ENCODE assay signal across 8 mouse cellular contexts in genomic region chr11:70219873-70220272, GRCm38 (mm10). TPM values are rescaled to one million over a fixed set of nuclear protein-coding genes. Genes with fewer than 3 reads are reported as not detected.
DNase-seq lines count a peak whose midpoint lies in the region; ATAC-seq and TF ChIP-seq lines count a peak whose summit lies in the region.

No protein-coding gene starts in this region.

- TF ChIP-seq EP300 in stomach, postnatal 0 days (optimal IDR thresholded peaks at IDR 0.05), result no peak

- TF ChIP-seq POLR2A in testis, adult 2 months (IDR thresholded peaks at IDR 0.05; ENCODE audit: control insufficient read depth, low read depth, low read length), result no peak

- H3K4me3 ChIP-seq in gastrocnemius, adult 2 months, result peak overlapping the region; percentile 78
- H3K4me3 ChIP-seq in testis, adult 2 months (ENCODE audit: control insufficient read depth, low read depth, low read length), result peak overlapping the region; percentile 82
- peak overlapping the region; percentile 68 for H3K4me3 ChIP-seq in liver, embryonic 11.5 days (ENCODE audit: low read depth, low read length)
- H3K4me3 ChIP-seq in stomach, postnatal 0 days (ENCODE audit: low read depth, low read length), result peak overlapping the region; percentile 48

- H3K4me1 ChIP-seq in testis, adult 2 months (ENCODE audit: control insufficient read depth, insufficient read depth, low read length), result peaks cover 27% of the 10 kb centered on the region
- H3K4me1 ChIP-seq in liver, embryonic 11.5 days (replicated peaks; ENCODE audit: control insufficient read depth, insufficient read depth, low read length), result peaks cover 23% of the 10 kb centered on the region
- no peaks in the 10 kb centered on the region for H3K4me1 ChIP-seq in stomach, postnatal 0 days (replicated peaks; ENCODE audit: control insufficient read depth, insufficient read depth)

- H3K27me3 ChIP-seq in testis, adult 2 months (ENCODE audit: control insufficient read depth, insufficient read depth, low read length), result no peaks in the 10 kb centered on the region; the same call in none of the 2 replicates
- peaks cover 16% of the 10 kb centered on the region for H3K27me3 ChIP-seq in liver, embryonic 11.5 days (replicated peaks; ENCODE audit: control insufficient read depth, insufficient read depth, low read length)
- no peaks in the 10 kb centered on the region for H3K27me3 ChIP-seq in stomach, postnatal 0 days (ENCODE audit: control insufficient read depth, insufficient read depth, low read length)

- TF ChIP-seq CTCF in gastrocnemius, adult 2 months (IDR thresholded peaks at IDR 0.05), result no peak
- TF ChIP-seq CTCF in testis, adult 2 months (IDR thresholded peaks at IDR 0.05; ENCODE audit: control insufficient read depth, insufficient read depth, insufficient replicate concordance, low read depth, low read length), result no peak
- TF ChIP-seq CTCF in stomach, postnatal 0 days (IDR thresholded peaks at IDR 0.05; ENCODE audit: low read depth), result no peak

- no peaks in the 10 kb centered on the region for H3K36me3 ChIP-seq in testis, adult 2 months (ENCODE audit: control insufficient read depth, insufficient read depth, low read length)
- H3K36me3 ChIP-seq in liver, embryonic 11.5 days (ENCODE audit: control insufficient read depth, insufficient read depth, low read length), result no peaks in the 10 kb centered on the region
- H3K36me3 ChIP-seq in stomach, postnatal 0 days (ENCODE audit: control insufficient read depth, insufficient read depth, low read length), result no peaks in the 10 kb centered on the region

- no peaks in the 10 kb centered on the region for H3K9me3 ChIP-seq in liver, embryonic 11.5 days (ENCODE audit: control insufficient read depth, low read length)
- H3K9me3 ChIP-seq in stomach, postnatal 0 days (ENCODE audit: control insufficient read depth, low read length), result no peaks in the 10 kb centered on the region

- intact Hi-C loops in gastrocnemius, adult 2 months (cut with DNase I), result no loop called here
- intact Hi-C loops in left cerebral cortex, postnatal 36 days (cut with DNase I), result no loop called here

- DNase-seq in gastrocnemius, adult 2 months, result no peak
- no peak for DNase-seq in gastrocnemius, adult 18-20 months (ENCODE audit: low spot score)
- no peak for DNase-seq in testis, postnatal 10 days (ENCODE audit: low spot score)
- no peak for DNase-seq in liver, embryonic 11.5 days (ENCODE audit: low spot score)
- no peak for DNase-seq in stomach, postnatal 0 days (ENCODE audit: low spot score)
- DNase-seq in left cerebral cortex, postnatal 36 days (ENCODE audit: low spot score in 2 of 2), result no peak
- no peak for DNase-seq in gastrocnemius, postnatal 4 days (ENCODE audit: low spot score in 2 of 2)

- H3K9ac ChIP-seq in liver, embryonic 11.5 days (ENCODE audit: low read depth, low read length), result peak overlapping the region; percentile 82
- H3K9ac ChIP-seq in stomach, postnatal 0 days (ENCODE audit: low read length), result peak overlapping the region; percentile 67

- H3K4me2 ChIP-seq in liver, embryonic 11.5 days, result peak overlapping the region; percentile 98
- H3K4me2 ChIP-seq in stomach, postnatal 0 days (replicated peaks; ENCODE audit: low read depth), result peak overlapping the region; percentile 92

- H3K27ac ChIP-seq in gastrocnemius, adult 2 months, result peak overlapping the region; percentile 90
- no peak overlapping the region for H3K27ac ChIP-seq in testis, adult 2 months (ENCODE audit: control insufficient read depth, insufficient read depth, low read depth, low read length)
- H3K27ac ChIP-seq in liver, embryonic 11.5 days (ENCODE audit: low read depth, low read length), result peak overlapping the region; percentile 96
- H3K27ac ChIP-seq in stomach, postnatal 0 days (replicated peaks), result peak overlapping the region; percentile 84

- ATAC-seq in liver, embryonic 11.5 days (replicated peaks; ENCODE audit: low FRiP score), result no peak
- no peak for ATAC-seq in stomach, postnatal 0 days (ENCODE audit: low FRiP score, low TSS enrichment)

- 60% methylated on average over 7 of the region's 7 CpGs for WGBS in liver, embryonic 11.5 days
- 55% methylated on average over 7 of the region's 7 CpGs for WGBS in stomach, postnatal 0 days

RNA-seq across cellular contexts. Expression of gene Slc16a13, which starts 1.0 kb away (rescaled TPM):
- under 1 TPM; 0.28 to 0.67 TPM for total RNA-seq in gastrocnemius, adult 2 months (2021)
- total RNA-seq in gastrocnemius, adult 18-20 months (2021), result under 1 TPM; 0.14 to 0.50 TPM
- 2.2 and 3.3 TPM in 2 replicates for polyA plus RNA-seq in testis, adult 2 months (2012; rRNA removed)
- 9.1 and 10.1 TPM in 2 replicates for polyA plus RNA-seq in liver, embryonic 11.5 days (2014; fragmentation: Nextera tagmentation; extraction: Ambion mirVana)
- 5.7 and 6.1 TPM in 2 replicates for polyA plus RNA-seq in stomach, postnatal 0 days (2015; fragmentation: Nextera tagmentation; extraction: Ambion mirVana)
- total RNA-seq in left cerebral cortex, postnatal 36 days (2021), result 1 to 10 TPM; 7.2 to 8.1 TPM
- total RNA-seq in gastrocnemius, postnatal 4 days (2021), result 1 to 10 TPM; 2.6 to 3.2 TPM

RNA-seq across cellular contexts. Expression of gene Slc16a11, which starts 7.3 kb away (rescaled TPM):
- total RNA-seq in gastrocnemius, adult 2 months (2021), result not detected
- total RNA-seq in gastrocnemius, adult 18-20 months (2021), result under 1 TPM in 1 of 2 experiments, not detected in 1; 0.50 TPM
- polyA plus RNA-seq in testis, adult 2 months (2012; rRNA removed), result 2.3 and 3.0 TPM in 2 replicates
- 0.75 and 0.81 TPM in 2 replicates for polyA plus RNA-seq in liver, embryonic 11.5 days (2014; fragmentation: Nextera tagmentation; extraction: Ambion mirVana)
- 2.5 and 3.1 TPM in 2 replicates for polyA plus RNA-seq in stomach, postnatal 0 days (2015; fragmentation: Nextera tagmentation; extraction: Ambion mirVana)
- total RNA-seq in left cerebral cortex, postnatal 36 days (2021), result 10 to 100 TPM; 30.7 to 38.2 TPM
- not detected for total RNA-seq in gastrocnemius, postnatal 4 days (2021)

RNA-seq across cellular contexts. Expression of gene Bcl6b, which starts 9.7 kb away (rescaled TPM):
- total RNA-seq in gastrocnemius, adult 2 months (2021), result 1 to 10 TPM; 1.4 to 2.6 TPM
- 1 to 10 TPM in 1 of 2 experiments, under 1 TPM in 1; 0.82 to 5.1 TPM for total RNA-seq in gastrocnemius, adult 18-20 months (2021)
- polyA plus RNA-seq in testis, adult 2 months (2012; rRNA removed), result 1.9 and 2.3 TPM in 2 replicates
- polyA plus RNA-seq in liver, embryonic 11.5 days (2014; fragmentation: Nextera tagmentation; extraction: Ambion mirVana), result 6.8 and 7.3 TPM in 2 replicates
- polyA plus RNA-seq in stomach, postnatal 0 days (2015; fragmentation: Nextera tagmentation; extraction: Ambion mirVana), result 3.2 and 3.6 TPM in 2 replicates
- 1 to 10 TPM; 1.7 to 1.8 TPM for total RNA-seq in left cerebral cortex, postnatal 36 days (2021)
- total RNA-seq in gastrocnemius, postnatal 4 days (2021), result 10 to 100 TPM; 20.2 to 22.2 TPM

RNA-seq across cellular contexts. Expression of gene 0610010K14Rik, which starts 17.8 kb away (rescaled TPM):
- 10 to 100 TPM; 33.4 to 37.0 TPM for total RNA-seq in gastrocnemius, adult 2 months (2021)
- 10 to 100 TPM; 30.3 to 30.7 TPM for total RNA-seq in gastrocnemius, adult 18-20 months (2021)
- 26.6 and 27.7 TPM in 2 replicates for polyA plus RNA-seq in testis, adult 2 months (2012; rRNA removed)
- 138 and 140 TPM in 2 replicates for polyA plus RNA-seq in liver, embryonic 11.5 days (2014; fragmentation: Nextera tagmentation; extraction: Ambion mirVana)
- polyA plus RNA-seq in stomach, postnatal 0 days (2015; fragmentation: Nextera tagmentation; extraction: Ambion mirVana), result 81.0 and 83.6 TPM in 2 replicates
- 10 to 100 TPM; 46.9 to 50.3 TPM for total RNA-seq in left cerebral cortex, postnatal 36 days (2021)
- total RNA-seq in gastrocnemius, postnatal 4 days (2021), result 10 to 100 TPM; 51.4 to 56.9 TPM

RNA-seq across cellular contexts. Expression of gene Gm21988, which starts 19.8 kb away (rescaled TPM):
- total RNA-seq in gastrocnemius, adult 2 months (2021), result 1 to 10 TPM; 3.7 to 4.4 TPM
- 1 to 10 TPM; 3.2 to 3.3 TPM for total RNA-seq in gastrocnemius, adult 18-20 months (2021)
- polyA plus RNA-seq in testis, adult 2 months (2012; rRNA removed), result 3.4 and 3.7 TPM in 2 replicates
- 7.6 and 9.6 TPM in 2 replicates for polyA plus RNA-seq in liver, embryonic 11.5 days (2014; fragmentation: Nextera tagmentation; extraction: Ambion mirVana)
- polyA plus RNA-seq in stomach, postnatal 0 days (2015; fragmentation: Nextera tagmentation; extraction: Ambion mirVana), result 7.5 and 10.1 TPM in 2 replicates
- 1 to 10 TPM; 5.3 to 6.4 TPM for total RNA-seq in left cerebral cortex, postnatal 36 days (2021)
- 1 to 10 TPM; 2.5 to 4.1 TPM for total RNA-seq in gastrocnemius, postnatal 4 days (2021)

Comparison
In these comparisons a context has a peak if more than half of its experiments do, and no peak if none do; other contexts are left out.
1. RNA of gene Slc16a11, which starts 7.3 kb away (total RNA-seq): 30.7 to 38.2 TPM in left cerebral cortex, postnatal 36 days; 0.50 TPM in gastrocnemius, adult 18-20 months, not detected in gastrocnemius, adult 2 months and not detected in gastrocnemius, postnatal 4 days; every median in the first group is over 10 times any median in the second.
2. Peak in every context shown above with its lines, with median percentiles within 50 percentile points of each other: H3K4me3 ChIP-seq.